Mouse (Mus musculus) heart, adult 2 months (tissue): ENCODE measurements around the gene Itk. TPM values are rescaled to one million over a fixed set of nuclear protein-coding genes. Genes with fewer than 3 reads are reported as not detected.

Experiments
- DNase-seq, 2 experiments: peaks; one replicate each; pipeline ENCODE4 v3.0.0; 2021
- H3K27ac ChIP-seq: fragments of 200-600 bp; 2 replicates; pipeline ENCODE4 v1.8.1; 2022
- H3K27me3 ChIP-seq: fragments of 200-500 bp; 2 replicates; pipeline ENCODE4 v1.6.1; 2012; ENCODE audit warnings: mild to moderate bottlenecking, low read length, inconsistent platforms, mixed read lengths; ENCODE audit not compliant: control insufficient read depth, insufficient read depth
- H3K36me3 ChIP-seq: fragments of 200-500 bp; 2 replicates; pipeline ENCODE4 v1.6.1; 2012; ENCODE audit warnings: low read length, inconsistent platforms; ENCODE audit not compliant: control insufficient read depth, insufficient read depth
- H3K4me1 ChIP-seq: fragments of 200-500 bp; 2 replicates; pipeline ENCODE4 v1.6.1; 2011; ENCODE audit warnings: low read length; ENCODE audit not compliant: control insufficient read depth, insufficient read depth
- H3K4me3 ChIP-seq: fragments of 200-600 bp; 2 replicates; pipeline ENCODE4 v1.8.1; 2022
- H3K79me2 ChIP-seq: fragments of 200-500 bp; replicated peaks from 2 replicates; pipeline ENCODE4 v1.6.1; 2012; ENCODE audit warnings: mild to moderate bottlenecking, inconsistent platforms, low read length, moderate library complexity, mixed read lengths; ENCODE audit not compliant: control insufficient read depth, insufficient read depth
- H3K9ac ChIP-seq: fragments of 200-500 bp; 2 replicates; pipeline ENCODE4 v1.6.1; 2012; ENCODE audit warnings: low read depth, mild to moderate bottlenecking, control low read depth, inconsistent platforms, low read length, mixed read lengths
- CTCF ChIP-seq: fragments of 200-600 bp; IDR thresholded peaks from 2 replicates; pipeline ENCODE4 v1.8.1; 2022; ENCODE audit warnings: antibody characterized with exemption, mild to moderate bottlenecking, moderate library complexity
- EP300 ChIP-seq: fragments of 200-500 bp; IDR thresholded peaks from 2 replicates; pipeline ENCODE4 v1.6.1; 2011; ENCODE audit warnings: low read depth, low read length, control low read depth; ENCODE audit not compliant: insufficient read depth
- POLR2A ChIP-seq: fragments of 200-500 bp; IDR thresholded peaks from 2 replicates; pipeline ENCODE4 v1.6.1; 2011; ENCODE audit warnings: mild to moderate bottlenecking, low read depth, low read length, control low read depth; ENCODE audit not compliant: insufficient read depth
- WGBS: fragments of 180-500 bp; shearing (Covaris S2); methylation state at CpG from one replicate; pipeline ENCODE4 v1.1.7; 2018; 5-methylcytosine and 5-hydroxymethylcytosine counted together
- intact Hi-C: fragments of 180-260 bp; cut with DNase I; formaldehyde crosslinking; loops from one replicate; pipeline ENCODE4 v1.15.1; 2025
- polyA plus RNA-seq: library from polyadenylated mRNA; depleted of rRNA; stranded (reverse); fragments of >200 nt; gene quantifications from 2 replicates; pipeline ENCODE4 v1.2.3, GENCODE M21; 2012; rRNA removed
- total RNA-seq, 2 experiments: library from RNA; stranded (reverse); gene quantifications; 2 replicates each; pipeline ENCODE4 v1.2.3; 2021

Gene Itk
- total and polyA plus RNA-seq, 3 experiments = 0.26 to 0.51 (median 0.30) TPM

DNA sequence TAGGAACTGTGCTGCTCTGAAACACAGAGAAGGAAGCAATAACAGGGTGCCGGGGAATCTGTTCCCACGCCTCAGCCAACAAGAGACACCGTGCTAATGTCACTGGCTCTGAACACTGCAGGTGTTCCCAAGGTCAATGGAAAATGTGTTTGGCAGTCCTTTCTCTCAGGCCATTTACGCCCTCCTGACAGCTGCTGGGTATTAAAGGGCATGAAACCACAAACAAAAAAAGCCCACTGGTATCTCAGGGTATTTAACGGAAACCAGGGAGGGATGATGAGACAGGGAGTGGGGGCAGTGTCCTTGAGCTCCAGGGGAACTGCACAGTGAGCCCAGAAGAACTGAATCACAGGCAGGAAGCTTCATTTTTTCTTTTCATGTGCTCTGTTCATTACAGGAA lies 111.2 kb downstream of the Itk start:
- H3K79me2 ChIP-seq = no peaks in the 10 kb centered on the region
- TF ChIP-seq POLR2A (no peak), CTCF (no peak), EP300 (0 out of 2 replicates have a peak, but pooled peaks have one; percentile 61)
- peaks cover 4% of the 10 kb centered on the region; the same call in 1 of the 2 replicates for H3K4me1 ChIP-seq
- H3K4me3 ChIP-seq = no peak overlapping the region
- DNase-seq = no peak
- no peak overlapping the region for H3K9ac ChIP-seq
- no peaks in the 10 kb centered on the region for H3K27me3 ChIP-seq
- H3K36me3 ChIP-seq = no peaks in the 10 kb centered on the region; the same call in 1 of the 2 replicates
- peak overlapping the region; percentile 41; the same call in 1 of the 2 replicates for H3K27ac ChIP-seq
- WGBS = 45% methylated on average over 5 of the region's 5 CpGs
- intact Hi-C loops = no loop called here

DNA sequence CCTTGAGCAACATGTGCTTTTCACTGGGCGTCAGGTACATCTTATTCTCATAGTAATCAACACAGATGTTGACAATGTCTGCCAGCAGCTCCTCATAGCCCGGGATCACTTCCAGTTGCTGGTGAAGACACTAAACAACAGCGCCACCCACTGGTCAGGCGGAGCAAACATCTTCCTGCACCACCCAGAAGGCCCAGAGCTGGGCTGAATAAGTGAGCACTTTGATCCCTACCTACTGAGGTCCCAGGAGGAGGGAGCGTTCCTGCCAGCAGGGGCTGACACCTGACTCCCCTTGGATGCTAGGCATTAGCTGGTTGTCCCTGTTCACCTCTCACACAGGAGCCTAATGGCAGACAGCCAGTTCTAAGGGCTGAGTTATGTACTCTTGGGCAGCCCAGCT lies 112.5 kb downstream of the Itk start:
- Histone ChIP-seq H3K27me3 (no peaks in the 10 kb centered on the region), H3K4me3 (no peak overlapping the region), H3K36me3 (no peaks in the 10 kb centered on the region; the same call in 1 of the 2 replicates), H3K9ac (no peak overlapping the region), H3K27ac (peak overlapping the region; percentile 26; the same call in 1 of the 2 replicates), H3K4me1 (peaks cover 4% of the 10 kb centered on the region; the same call in 1 of the 2 replicates), H3K79me2 (no peaks in the 10 kb centered on the region)
- WGBS = 44% methylated on average over 5 of the region's 5 CpGs
- peak; percentile 30 to 32 for DNase-seq
- intact Hi-C loops = no loop called here
- no peak for TF ChIP-seq POLR2A
- peak; percentile 50 for TF ChIP-seq CTCF

DNA sequence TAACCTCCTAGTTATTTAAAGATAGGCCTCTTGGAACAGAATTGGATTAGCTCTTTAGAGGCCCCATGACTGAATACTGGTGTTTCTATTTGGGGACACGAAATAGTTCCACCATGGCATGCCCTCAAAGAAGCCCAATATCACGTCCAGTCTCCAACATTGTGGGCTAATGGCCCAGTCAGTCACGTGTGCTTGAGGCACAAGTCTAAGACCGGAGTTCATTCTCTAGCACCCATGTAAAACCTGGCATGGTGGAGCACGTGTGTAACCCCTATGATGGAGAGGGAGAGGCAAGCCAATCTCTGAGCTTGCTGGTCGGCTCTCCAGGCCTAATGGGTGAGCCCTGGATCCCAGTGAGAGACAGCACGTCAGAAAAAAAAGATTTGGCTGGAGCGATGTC lies 113.1 kb downstream of the Itk start:
- intact Hi-C loops = no loop called here

DNA sequence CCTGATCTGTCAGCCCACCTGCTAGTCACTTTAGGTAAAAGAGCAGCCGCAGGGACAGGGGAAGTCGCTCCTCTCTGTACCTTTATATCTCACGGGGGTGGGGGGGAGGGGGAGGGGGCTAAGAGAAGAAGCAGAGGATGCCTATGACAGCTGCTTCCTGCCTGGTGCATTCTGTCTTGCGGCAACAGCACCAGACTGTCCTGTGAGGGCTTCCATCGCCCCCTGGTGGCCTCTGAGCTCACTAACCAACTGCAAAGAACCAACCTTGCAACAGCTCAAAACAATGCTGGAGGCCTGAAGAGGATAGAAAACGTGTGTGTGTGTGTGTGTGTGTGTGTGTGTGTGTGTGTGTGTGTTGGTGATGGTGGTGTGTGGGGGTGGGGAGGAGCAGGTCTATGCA lies 114.0 kb downstream of the Itk start:
- peak; percentile 71 to 72 for DNase-seq
- no peak for TF ChIP-seq POLR2A
- peak; percentile 65 for TF ChIP-seq CTCF
- TF ChIP-seq EP300 = no peak
- Histone ChIP-seq H3K27ac (no peak overlapping the region), H3K4me1 (peaks cover 4% of the 10 kb centered on the region; the same call in 1 of the 2 replicates), H3K27me3 (no peaks in the 10 kb centered on the region), H3K36me3 (no peaks in the 10 kb centered on the region; the same call in 1 of the 2 replicates), H3K9ac (no peak overlapping the region), H3K79me2 (no peaks in the 10 kb centered on the region), H3K4me3 (no peak overlapping the region)
- intact Hi-C loops = loop anchor here (2.0 kb wide), 1 partner anchor 67 kb away; no protein-coding TSS in a partner anchor
- WGBS = 4% methylated on average over 6 of the region's 6 CpGs

More for the DNA sequence above, 113.1 kb downstream of the Itk start:
- Histone ChIP-seq H3K4me3 (no peak overlapping the region), H3K9ac (no peak overlapping the region), H3K4me1 (peaks cover 4% of the 10 kb centered on the region; the same call in 1 of the 2 replicates), H3K27ac (peak overlapping the region; percentile 66), H3K36me3 (no peaks in the 10 kb centered on the region; the same call in 1 of the 2 replicates), H3K27me3 (no peaks in the 10 kb centered on the region), H3K79me2 (no peaks in the 10 kb centered on the region)
- TF ChIP-seq POLR2A (no peak), CTCF (no peak), EP300 (peak; percentile 79)
- 68% methylated on average over 8 of the region's 8 CpGs for WGBS
- peak in 1 of 2 experiments; percentile 50 for DNase-seq

Other genes with a start within 250 kb of the Itk start
- gene Nipal4, start 223.0 kb downstream of the Itk start, total RNA-seq = under 1 TPM; 0.11 to 0.18 TPM
- 0.18 and 0.20 TPM in 2 replicates for gene Nipal4, start 223.0 kb downstream of the Itk start, polyA plus RNA-seq
- gene Fndc9, start 154.0 kb downstream of the Itk start, total RNA-seq = not detected
- gene Fndc9, start 154.0 kb downstream of the Itk start, polyA plus RNA-seq = not detected in 2 replicates
- 10 to 100 TPM; 55.2 to 68.8 TPM for gene Cyfip2, start 76.7 kb downstream of the Itk start, total RNA-seq
- gene Cyfip2, start 76.7 kb downstream of the Itk start, polyA plus RNA-seq = 28.8 and 30.5 TPM in 2 replicates
- gene Fam71b, start 7.0 kb upstream of the Itk start, total RNA-seq = not detected
- gene Fam71b, start 7.0 kb upstream of the Itk start, polyA plus RNA-seq = 0.06 TPM in 1 of 2 replicates, not detected in the other
- 10 to 100 TPM; 16.8 to 17.1 TPM for gene Med7, start 47.4 kb upstream of the Itk start, total RNA-seq
- 8.1 and 16.5 TPM in 2 replicates for gene Med7, start 47.4 kb upstream of the Itk start, polyA plus RNA-seq
- under 1 TPM; 0.31 to 0.48 TPM for gene Havcr2, start 65.4 kb upstream of the Itk start, total RNA-seq
- 0.08 TPM in 1 of 2 replicates, not detected in the other for gene Havcr2, start 65.4 kb upstream of the Itk start, polyA plus RNA-seq
- gene Gm12169, start 134.7 kb upstream of the Itk start, total RNA-seq = not detected
- gene Gm12169, start 134.7 kb upstream of the Itk start, polyA plus RNA-seq = not detected in 2 replicates
- gene BC053393, start 182.0 kb upstream of the Itk start, total RNA-seq = not detected
- not detected in 2 replicates for gene BC053393, start 182.0 kb upstream of the Itk start, polyA plus RNA-seq
- gene Dppa1, start 239.7 kb upstream of the Itk start, total RNA-seq = not detected
- not detected in 2 replicates for gene Dppa1, start 239.7 kb upstream of the Itk start, polyA plus RNA-seq